Mouse (Mus musculus): ENCODE measurements around the gene Zfp983.
"Not testable (repeated sequence)": the region's sequence is repeated elsewhere in the genome, so short reads cannot be mapped to it uniquely, and the experiment has no call there.

The Zfp983 gene

GRCm38 (mm10) chr17:21650364-21650907 lies at the start of gene Zfp983:
Gene Zfp983 (plus strand): TSS chr17:21650624.
- peak; percentile 53 for DNase-seq (ENCODE audit: low spot score)

DNA sequence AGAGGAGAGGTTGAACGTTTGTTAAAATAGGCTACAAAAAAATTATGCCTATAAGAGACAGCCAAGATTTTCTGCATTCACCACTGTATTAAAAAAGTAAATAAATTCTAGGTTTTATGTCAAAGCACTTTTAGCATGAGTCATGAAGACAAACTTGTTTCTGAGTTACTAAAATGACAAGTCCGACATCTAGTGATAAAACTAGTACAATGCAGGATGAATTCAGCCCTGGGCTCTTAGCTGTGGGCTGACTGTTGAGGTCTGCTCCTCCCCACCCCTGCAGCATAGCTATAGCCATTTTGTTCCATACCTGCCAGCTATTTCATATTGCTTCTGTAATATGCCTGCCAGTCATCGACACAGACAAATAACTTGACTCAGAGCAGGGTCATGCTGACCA lies 34.1 kb upstream of the Zfp983 start:
- no peak for DNase-seq (ENCODE audit: low spot score)

DNA sequence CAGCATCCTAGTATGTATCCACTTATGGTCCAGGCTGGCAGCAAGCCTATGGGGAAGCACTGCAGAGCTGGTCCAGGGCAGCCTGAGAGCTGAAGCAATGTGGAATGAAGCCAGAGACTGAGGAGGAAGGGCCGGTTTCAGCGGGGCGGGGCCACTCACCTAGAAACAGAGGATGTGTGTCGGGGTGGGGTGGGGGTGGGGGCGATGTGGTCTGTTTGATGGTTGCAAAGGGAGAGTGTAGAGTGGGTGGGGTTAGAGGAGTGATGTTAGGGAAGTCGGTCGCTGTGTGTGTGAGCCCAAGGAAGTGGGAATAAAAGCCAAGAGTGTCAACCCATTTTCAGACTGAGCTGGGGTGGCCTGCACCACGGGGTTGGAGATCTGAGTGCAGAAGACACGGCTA lies 33.1 kb upstream of the Zfp983 start:
- DNase-seq (ENCODE audit: low spot score) = no peak

DNA sequence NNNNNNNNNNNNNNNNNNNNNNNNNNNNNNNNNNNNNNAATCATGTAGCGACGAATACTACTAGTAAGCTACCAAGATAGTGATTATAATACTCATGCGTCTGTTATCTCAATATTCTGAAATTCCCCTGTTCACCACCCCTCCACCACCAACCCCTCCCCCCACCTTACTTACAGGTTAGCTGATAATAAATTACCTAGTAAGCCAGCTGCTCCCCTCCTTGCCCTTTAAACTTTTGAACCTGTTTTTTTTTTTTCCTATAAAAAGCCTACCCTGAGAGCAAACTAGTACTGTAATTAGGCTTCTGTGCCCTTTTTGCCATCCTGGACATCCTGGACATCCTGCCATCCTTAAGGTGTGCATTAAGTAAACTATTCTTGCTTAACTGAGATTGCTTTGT lies 26.8 kb upstream of the Zfp983 start:
- no peak for DNase-seq (ENCODE audit: low spot score)

DNA sequence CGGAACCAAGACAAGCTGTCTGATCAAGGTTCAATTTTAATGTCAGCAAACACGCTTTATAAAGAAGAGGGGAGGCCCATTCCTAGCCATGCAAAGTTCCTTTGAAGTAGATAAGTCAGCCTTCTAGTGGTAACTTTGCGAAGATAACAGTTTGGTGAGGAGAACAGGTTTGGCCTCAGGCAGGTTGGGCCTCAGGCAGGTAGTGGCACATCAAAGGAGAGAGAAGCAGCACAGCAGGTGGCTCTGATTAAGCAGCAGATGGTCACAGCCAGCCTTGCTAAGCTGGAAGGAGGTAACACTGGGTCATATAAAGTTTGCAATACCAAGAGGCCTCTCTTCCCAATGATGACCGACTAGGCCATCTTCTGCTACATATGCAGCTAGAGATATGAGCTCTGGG lies 14.7 kb upstream of the Zfp983 start:
- not testable (repeated sequence) for DNase-seq (ENCODE audit: low spot score)

GRCm38 (mm10) chr17:21648791-21649190 lies 1.6 kb upstream of the Zfp983 start:
- no peak for DNase-seq (ENCODE audit: low spot score)

DNA sequence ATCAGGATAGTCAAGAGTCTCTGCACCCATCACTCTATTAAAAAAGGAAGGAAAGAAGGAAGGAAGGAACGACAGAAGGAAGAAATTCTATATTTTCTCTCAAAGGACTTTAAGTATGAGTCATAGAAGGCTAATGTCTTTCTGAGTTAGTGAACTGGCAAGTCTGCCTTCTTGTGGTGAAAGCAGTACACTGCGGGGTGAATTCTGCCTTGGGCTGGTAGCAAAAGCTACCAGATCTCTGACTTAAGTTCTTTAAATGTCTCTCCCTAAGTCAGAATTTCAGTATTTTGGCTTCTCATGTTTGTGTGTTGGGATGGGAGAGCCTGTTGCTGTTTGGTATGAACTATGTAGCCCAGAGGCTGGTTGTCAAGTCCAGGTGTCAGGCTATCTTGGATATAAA lies 488 bp upstream of the Zfp983 start:
- DNase-seq (ENCODE audit: low spot score) = no peak

DNA sequence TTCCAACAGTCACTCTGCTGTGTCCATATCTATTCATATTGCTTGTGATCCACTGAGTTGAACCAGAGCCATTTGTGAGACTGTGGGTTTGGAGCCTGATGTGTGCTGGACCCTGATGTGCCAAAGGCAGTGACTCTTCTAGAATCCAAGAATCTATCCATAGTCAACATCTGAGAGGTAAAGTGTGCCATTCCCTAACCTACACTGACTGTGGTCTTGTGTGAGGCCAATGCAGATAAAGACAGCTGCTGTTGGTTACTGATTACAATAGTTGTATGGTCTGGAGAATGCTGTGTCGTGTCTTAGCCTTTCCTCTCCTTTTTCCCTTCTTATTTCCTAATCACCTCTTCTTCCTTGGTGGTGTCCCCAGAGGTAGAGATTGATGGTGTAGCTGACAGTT lies 28.4 kb downstream of the Zfp983 start:
- DNase-seq (ENCODE audit: low spot score) = not testable (repeated sequence)

DNA sequence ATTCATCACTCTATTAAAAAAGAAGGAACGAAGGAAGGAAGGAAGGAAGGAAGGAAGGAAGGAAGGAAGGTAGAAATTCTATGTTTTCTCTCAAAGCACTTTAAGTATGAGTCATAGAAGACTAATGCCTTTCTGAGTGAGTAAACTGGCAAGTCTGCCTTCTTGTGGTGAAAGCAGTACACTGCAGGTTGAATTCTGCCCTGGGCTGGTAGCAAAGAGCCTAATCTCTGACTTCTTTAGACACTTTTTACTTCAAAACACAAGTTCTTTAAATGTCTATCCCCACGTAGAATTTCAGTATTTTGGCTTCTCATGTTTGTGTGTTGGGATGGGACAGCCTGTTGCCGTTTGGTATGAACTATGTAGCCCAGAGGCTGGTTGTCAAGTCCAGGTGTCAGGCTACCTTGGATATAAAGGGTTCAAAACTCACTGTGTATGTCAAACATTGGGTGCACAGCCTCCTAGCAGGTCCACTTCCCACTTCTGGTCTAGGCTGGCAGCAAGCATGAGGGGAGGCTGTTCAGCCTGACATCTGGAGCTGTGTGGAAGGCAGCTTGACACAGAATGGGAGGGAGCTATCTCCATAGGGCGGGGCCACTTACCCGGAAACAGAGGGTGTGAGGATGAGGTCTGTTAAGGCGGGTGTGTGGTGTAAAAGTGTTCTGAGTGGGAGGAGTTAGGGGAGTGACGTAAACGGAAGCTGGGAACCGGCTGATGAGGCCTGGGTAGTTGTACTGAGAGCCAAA lies 29.0 kb downstream of the Zfp983 start:
- peak; percentile 70 for DNase-seq (ENCODE audit: low spot score)

DNA sequence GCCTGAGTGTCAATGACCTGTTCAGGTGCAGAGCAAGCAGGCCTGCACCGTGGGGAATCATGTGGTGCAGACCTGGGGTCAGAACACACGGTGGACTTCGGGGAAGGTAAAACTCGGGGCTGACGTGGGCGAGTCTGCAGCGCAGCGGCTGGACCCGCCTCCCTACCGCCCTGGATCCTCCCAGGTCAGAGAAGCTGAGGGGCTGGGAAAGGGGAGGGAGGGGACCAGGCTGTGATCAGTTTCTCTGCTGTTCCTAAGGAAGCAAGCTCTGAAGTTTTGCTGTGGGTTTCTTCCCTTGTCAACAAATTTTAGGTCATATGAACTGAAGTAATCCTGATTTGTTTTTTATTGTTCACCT lies 29.6 kb downstream of the Zfp983 start:
- DNase-seq (ENCODE audit: low spot score) = not testable (repeated sequence)

DNA sequence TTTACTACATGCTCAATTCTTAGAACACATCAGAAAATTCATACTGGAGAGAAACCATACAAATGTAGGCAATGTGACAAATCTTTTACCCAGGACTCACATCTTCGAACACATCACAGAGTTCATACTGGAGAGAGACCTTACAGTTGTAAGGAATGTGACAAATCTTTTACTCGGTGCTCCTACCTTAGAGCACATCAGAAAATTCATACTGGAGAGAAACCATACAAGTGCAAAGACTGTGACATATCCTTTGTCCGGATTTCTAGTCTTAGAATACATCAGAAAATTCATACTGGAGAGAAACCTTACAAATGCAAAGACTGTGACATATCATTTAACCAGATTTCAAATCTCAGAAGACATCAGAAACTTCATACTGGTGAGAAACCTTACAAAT lies 41.1 kb downstream of the Zfp983 start, which contains the start of gene Gm10226:
Gm10226 (plus strand) TSS at position 301 of the 400 bp plus-strand sequence.
- no peak for DNase-seq (ENCODE audit: low spot score)

- DNase-seq (ENCODE audit: low spot score) = no peak
Measured at GRCm38 (mm10) chr17:21693342-21693741, 42.9 kb downstream of the Zfp983 start.

DNA sequence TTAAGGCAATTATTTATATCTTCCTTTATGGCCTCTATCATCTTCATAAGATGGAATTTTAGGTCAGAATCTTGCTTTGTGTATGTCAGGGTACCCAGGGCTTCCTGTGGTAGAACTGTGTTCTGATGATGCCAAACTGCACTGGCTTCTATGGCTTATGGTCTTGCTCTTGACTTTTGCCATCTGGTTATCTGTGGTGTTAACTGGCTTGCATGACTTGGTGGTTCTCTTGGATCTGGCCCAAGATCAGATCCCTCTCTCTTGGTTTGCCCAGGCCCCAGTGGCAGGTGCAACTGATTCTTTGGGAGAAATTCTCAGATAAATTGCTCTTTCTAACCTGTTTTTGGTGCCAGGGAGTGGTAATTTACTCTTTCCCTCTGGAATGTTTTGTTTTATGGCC lies 45.6 kb downstream of the Zfp983 start:
- DNase-seq (ENCODE audit: low spot score) = no peak

- no peak for DNase-seq (ENCODE audit: low spot score)
Measured at GRCm38 (mm10) chr17:21702281-21703240, 52.1 kb downstream of the Zfp983 start.

GRCm38 (mm10) chr17:21703414-21703813 lies 53.0 kb downstream of the Zfp983 start:
- DNase-seq (ENCODE audit: low spot score) = no peak

DNA sequence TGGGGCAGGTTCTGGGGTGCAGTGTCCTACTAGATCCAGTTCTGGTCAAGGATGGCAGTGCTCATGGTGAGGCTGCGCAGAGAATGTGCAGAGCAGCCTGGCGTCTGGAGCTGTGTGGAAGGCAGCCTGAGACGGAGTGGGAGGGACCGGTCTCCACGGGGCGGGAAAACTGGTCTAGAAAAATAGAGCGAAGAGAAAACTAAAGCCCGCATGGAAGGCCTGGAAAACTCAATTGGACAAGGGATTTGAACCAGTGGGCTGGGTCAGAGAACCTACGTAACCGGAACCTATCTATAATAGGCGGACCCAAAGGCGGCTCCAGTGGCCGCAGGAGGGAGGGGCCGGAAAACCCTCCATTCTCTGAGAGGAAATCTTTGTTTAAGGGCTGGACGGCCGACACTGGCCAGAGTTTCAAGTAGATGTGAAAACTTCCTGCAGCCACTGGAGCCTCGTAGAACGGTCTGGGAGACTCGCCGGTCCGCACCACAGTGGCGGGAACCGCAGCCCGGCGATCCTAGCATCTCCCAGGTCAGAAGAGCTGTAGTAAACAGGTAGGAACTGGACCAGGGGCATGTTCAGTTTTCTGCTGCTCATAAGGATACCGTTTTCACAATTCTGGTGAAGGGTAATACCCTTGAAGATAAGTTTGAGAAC lies 57.0 kb downstream of the Zfp983 start, which contains the start of gene Zfp760:
Zfp760 (plus strand) TSS at position 399 of the 654 bp plus-strand sequence.
- peak; percentile 57 for DNase-seq (ENCODE audit: low spot score)

- no peak for DNase-seq (ENCODE audit: low spot score)
Measured at GRCm38 (mm10) chr17:21708401-21708800, 58.0 kb downstream of the Zfp983 start.
